Mouse (Mus musculus): ENCODE measurements around the gene Dtx4.

GRCm38 (mm10) chr19:12498941-12499340 lies 2.3 kb downstream of the Dtx4 start:
- TF ChIP-seq POLR2A (IDR thresholded peaks at IDR 0.05; ENCODE audit: borderline replicate concordance, extremely low read depth, low read depth, low read length) = no peak
- TF ChIP-seq CTCF (IDR thresholded peaks at IDR 0.05; ENCODE audit: insufficient read depth, low read length) = no peak
